Mouse (Mus musculus): Measurements from ENCODE around the gene Etv6.

The Etv6 gene

DNA sequence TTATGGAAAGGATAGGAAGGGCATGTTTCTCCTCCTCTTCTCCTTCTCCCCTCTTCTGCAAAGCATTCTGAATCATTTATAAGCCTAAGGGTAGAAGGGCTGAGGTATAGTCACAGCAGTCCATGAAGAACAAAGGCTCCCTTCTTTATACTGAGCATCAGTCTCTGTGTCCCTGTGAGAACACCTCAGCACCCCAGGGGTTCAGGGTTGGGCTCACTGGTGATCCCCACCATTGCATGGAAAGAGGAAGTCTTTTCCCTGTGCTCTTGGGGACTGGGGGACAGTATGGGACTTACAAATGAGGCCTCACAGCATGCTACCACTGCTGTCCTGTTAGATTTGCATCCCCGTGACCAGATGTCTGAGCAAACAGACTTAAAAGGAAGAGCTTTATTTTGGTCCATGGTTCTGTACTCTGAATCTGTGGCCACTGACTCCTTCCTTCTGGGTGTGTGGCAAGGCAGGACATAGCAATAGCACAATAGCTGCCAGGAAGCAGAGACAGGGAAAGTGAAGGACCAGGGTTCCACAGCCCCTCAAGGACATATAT lies 106.2 kb downstream of the Etv6 start:
- DNase-seq (ENCODE audit: low spot score in 2 of 2), result no peak

DNA sequence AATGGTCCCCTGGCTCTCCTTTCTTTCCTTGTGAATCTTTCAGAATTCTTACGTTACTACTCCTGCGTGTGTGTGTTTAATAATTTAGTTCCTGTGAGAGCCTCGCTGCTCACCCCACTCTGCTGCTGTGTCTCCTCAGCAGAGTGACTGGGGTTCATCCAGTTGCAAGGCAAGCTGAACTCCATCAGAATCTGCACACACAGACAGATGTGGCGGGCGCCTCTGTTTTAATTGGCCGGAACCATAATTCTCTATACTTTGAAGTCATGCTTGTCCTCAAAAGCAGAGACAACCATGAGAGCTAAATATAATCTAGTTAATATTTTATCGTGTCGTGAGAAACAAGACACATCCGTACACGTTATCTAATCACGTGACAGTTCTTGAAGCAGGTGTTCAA lies 107.2 kb downstream of the Etv6 start:
- DNase-seq (ENCODE audit: low spot score in 2 of 2), result no peak

DNA sequence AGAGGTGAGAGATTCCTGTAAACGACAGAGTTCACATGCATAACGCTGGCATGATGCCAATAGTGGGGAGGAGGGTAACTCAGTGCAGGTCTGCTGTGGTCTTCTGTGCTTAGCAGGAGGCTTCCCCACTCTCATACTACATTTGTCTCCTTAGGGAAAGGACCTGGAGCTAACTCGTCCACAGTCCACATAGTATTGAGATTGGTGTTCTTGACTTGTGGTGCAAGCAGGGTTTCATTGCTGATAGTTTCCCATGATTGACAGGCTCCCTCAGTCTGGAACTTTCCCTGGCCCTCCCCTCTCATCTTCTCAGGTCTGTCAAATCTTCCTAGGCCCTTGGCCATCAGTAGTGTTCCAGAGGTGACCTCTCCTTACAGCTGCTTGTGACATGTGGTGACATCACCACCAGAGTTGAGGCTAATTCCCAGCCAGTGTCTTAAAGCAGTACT lies 108.2 kb downstream of the Etv6 start:
- DNase-seq (ENCODE audit: low spot score in 2 of 2), result no peak

DNA sequence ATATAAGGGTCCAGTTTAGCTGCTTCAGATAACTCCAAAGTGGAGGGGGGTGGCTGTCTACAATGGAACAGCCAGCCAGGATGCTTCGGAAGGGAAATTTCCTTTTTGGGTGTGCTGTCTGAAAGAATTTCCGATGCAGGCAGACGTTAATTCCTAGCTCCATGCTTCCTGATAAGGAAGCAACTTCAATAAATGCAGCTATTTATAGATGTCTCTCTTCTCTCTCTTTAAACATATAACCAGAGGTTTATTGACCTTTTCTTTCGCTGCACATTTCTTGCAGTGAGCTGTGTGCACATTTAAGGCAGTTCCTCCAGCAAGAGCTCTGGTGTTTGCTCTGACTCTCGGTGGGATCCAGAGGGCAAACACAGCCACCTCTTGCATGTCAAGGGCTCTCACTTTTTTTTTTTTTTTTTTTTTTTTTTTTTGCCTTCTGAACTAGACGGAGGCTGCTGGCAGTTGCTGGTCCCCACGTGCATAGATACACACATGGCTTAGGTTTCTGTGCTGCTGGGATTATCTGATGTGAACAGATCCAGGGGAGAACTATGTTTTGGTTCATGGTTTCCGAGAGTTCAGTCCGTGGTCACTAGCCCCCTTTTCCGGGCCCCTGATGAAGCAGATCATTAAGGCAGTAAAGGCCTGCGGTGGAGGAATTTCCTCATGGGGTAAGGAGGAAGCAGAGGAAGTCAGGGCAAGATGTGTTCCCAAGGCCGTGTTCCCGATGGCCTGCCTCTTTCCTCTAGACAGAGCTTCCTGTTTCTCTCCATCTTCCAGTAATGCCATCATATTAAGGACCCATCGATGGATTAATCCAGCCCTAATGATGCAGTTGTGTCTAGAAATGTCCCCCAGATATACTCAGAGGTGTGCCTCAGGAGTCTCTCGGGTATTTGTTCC lies 109.0 kb downstream of the Etv6 start:
- DNase-seq (ENCODE audit: low spot score in 2 of 2), result no peak

DNA sequence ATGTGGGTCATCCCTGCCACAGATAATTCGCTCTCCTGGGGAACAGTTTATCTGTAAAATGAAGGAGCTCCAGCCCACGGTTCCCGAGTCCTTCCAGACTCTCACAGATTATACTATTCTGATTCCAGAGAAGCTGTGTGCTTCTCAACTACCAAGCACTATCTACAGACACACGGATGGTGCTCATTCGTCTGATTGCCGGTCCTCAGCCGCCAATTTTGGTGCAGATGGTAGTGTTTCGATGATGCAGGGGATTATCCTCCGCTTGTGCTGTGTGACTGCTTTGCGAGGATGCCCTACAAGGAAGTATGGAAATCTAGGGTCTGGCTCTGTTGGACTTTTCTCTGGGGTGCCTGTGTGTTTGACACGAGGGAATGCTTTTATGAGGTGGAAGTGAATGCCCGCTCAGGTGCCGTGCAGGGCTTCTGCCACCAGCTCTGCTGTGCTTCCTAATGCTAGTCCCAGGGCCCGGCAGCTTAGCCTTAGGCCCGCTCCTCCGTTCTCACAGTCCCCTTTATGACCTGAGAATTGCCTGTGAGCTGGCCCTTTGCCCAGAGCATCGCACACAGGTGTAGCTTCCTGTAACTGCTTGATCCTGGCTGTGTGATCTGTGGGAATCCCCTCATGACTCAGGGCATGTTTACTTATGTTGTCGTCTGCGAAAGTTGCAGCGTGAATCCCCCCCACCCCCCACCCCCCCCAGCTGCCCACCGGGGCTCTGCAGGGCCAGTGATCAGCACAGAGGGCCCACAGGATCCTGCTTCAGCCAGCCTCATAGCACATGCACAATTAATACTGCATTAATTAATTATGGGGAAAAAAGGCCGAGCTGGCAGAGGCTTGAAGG lies 112.3 kb downstream of the Etv6 start:
- no peak for DNase-seq (ENCODE audit: low spot score in 2 of 2)

DNA sequence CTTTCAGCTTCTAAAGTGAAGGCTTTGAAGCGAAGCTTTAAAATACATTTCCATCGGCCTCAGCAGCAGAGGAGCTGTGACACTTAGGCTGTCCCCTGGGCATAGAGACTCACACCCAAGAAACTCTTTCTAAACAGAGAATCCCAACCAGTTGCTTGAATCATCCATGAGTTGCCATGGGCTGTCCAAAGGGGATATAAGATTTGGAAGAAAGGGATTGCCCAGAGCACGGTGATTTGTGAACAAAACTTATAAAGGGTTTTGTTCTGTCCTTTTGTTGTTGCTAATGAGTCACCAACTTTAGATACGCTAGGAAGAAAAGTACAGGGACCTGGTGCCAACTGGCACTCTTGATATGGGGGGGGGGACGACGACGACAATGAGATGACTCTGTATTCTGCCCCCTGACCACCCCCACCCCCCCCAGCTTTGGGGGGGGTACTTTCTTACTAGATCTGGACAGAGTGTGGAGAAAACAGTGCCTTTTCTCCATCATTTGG lies 113.0 kb downstream of the Etv6 start:
- DNase-seq (ENCODE audit: low spot score in 2 of 2), result no peak

- DNase-seq (ENCODE audit: low spot score in 2 of 2), result no peak
Measured at GRCm38 (mm10) chr6:134149606-134150005, 114.1 kb downstream of the Etv6 start.

- no peak for DNase-seq (ENCODE audit: low spot score in 2 of 2)
Measured at GRCm38 (mm10) chr6:134151022-134151680, 115.7 kb downstream of the Etv6 start.

- DNase-seq (ENCODE audit: low spot score in 2 of 2), result no peak
Measured at GRCm38 (mm10) chr6:134151853-134152505, 116.5 kb downstream of the Etv6 start.

GRCm38 (mm10) chr6:134152539-134152938 lies 117.0 kb downstream of the Etv6 start:
- DNase-seq (ENCODE audit: low spot score in 2 of 2), result no peak

DNA sequence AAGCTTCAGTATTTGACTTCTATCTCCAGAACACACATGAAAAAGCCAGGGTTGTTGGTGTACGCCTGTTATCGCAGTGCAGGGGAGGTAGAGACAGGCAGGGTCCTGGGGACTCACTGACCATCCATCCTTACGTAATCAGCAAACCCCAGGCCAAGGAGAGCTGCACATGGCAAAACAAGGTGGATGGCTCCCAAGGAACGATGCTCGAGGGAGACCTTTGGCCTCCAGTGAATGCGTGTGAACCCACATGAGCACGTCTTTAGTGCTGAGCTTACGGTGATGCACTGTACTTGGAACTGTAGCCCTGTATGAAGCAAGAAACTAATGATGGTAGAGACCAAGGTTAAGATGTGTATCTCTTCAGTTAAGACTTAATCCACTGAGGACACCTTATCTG lies 119.2 kb downstream of the Etv6 start:
- DNase-seq (ENCODE audit: low spot score in 2 of 2), result no peak

- DNase-seq (ENCODE audit: low spot score in 2 of 2), result no peak
Measured at GRCm38 (mm10) chr6:134155900-134156623, 120.6 kb downstream of the Etv6 start.

- no peak for DNase-seq (ENCODE audit: low spot score in 2 of 2)
Measured at GRCm38 (mm10) chr6:134157533-134158115, 122.1 kb downstream of the Etv6 start.

DNA sequence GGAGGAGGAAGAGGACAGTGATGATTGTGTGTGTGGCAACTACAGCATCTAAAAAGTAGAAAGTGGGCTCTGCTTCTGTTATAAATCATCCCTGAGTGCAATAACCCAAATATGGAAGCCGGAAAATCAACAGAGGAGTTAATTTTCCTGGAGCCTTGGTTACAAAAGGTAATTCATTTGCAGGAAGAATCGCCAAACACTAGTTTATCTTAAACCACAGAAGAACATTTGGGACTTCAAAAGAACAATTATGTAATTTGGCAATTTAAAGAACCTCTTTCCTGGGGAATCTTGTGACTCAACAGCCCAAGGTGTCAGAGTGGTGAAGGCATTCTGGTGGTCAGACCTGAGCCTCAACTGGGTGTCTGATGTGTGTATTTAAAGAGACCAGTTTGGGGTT lies 122.7 kb downstream of the Etv6 start:
- DNase-seq (ENCODE audit: low spot score in 2 of 2), result no peak

GRCm38 (mm10) chr6:134159672-134160071 lies 124.2 kb downstream of the Etv6 start:
- no peak for DNase-seq (ENCODE audit: low spot score in 2 of 2)

GRCm38 (mm10) chr6:134161040-134161439 lies 125.5 kb downstream of the Etv6 start:
- DNase-seq (ENCODE audit: low spot score in 2 of 2), result no peak

DNA sequence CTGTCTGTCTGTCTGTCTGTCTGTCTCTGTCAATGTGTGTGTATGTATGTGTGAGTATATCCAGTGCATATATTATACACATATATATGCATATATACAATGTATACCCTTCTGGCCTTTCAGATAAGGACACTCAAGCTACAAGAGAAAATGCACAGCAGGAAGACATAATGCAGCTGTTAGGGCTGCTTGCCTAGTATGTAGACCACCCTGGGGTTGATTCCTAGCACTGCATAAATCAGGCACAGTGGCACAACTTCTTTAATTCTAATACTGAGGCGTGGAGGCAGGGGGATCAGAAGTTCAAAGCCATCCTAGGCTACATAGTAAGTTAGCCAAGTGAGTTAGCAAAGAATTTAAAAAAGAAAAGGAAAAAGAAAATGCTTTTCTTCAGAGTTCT lies 127.8 kb downstream of the Etv6 start:
- no peak for DNase-seq (ENCODE audit: low spot score in 2 of 2)

GRCm38 (mm10) chr6:134164356-134164755 lies 128.9 kb downstream of the Etv6 start:
- no peak for DNase-seq (ENCODE audit: low spot score in 2 of 2)

- no peak for DNase-seq (ENCODE audit: low spot score in 2 of 2)
Measured at GRCm38 (mm10) chr6:134165012-134165411, 129.5 kb downstream of the Etv6 start.

DNA sequence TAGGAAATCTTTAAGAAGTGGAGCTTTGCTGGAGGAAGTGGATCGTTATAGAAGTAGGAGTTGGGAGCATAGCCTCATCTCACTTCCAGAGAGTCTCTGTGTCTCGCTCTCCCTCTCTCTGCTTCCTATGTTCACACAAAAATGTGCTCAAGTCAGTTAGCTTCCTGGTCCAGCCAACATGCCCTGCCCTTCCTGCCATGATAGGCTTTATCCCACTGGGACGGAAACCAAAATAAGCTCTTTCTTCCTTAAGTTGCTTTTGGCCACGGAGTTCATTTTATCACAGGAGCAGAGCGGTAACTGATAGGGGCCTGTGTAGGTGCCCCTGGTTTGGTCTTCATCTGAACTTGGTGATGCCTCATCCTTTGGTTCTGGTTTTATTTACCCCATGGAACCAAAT lies 132.5 kb downstream of the Etv6 start:
- no peak for DNase-seq (ENCODE audit: low spot score in 2 of 2)
